Comparison of ENCODE assay signal across 15 mouse cellular contexts in the genomic region with DNA sequence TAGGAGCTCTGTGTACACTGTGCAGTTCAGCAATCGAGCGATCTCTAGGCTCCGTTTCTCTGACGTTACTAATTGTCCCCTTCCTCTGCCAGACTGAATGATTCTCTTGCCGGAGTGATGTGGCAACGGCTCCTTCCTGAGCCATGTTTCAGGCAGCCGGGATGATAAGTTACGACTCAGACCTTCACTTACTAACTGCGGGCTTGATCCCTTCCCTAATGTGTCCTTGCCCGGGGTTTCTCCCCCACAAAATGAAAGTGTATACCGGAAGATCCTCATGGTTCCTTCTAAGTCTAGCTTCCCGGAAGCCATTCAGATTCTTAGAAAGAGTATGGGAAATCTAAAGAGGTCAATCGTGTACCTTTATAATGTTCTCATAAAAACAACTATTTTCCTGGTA. TPM values are rescaled to one million over a fixed set of nuclear protein-coding genes. Genes with fewer than 3 reads are reported as not detected.
A peak's percentile ranks its signal among the peaks of the same experiment; 100 is the strongest.
DNase-seq lines count a peak whose midpoint lies in the region; ATAC-seq and TF ChIP-seq lines count a peak whose summit lies in the region.
"Had no signal": no experiment of that assay in that cellular context is flagged by ENCODE, and none has a peak within 500 bp of the region (broad histone marks: within the 10 kb centered on the region; RNA-seq: fewer than 3 reads in every experiment).

No protein-coding gene starts in this region.

- intact Hi-C loops in gastrocnemius, adult 2 months (cut with DNase I), result no loop called here

- H3K27me3 ChIP-seq in lung, embryonic 14.5 days (ENCODE audit: insufficient read depth, low read length), result no peaks in the 10 kb centered on the region
- no peaks in the 10 kb centered on the region for H3K27me3 ChIP-seq in embryonic facial prominence, embryonic 11.5 days (ENCODE audit: control insufficient read depth, insufficient read depth, low read length)
- H3K27me3 ChIP-seq: kidney, embryonic 15.5 days had no signal

- no peaks in the 10 kb centered on the region for H3K9me3 ChIP-seq in lung, embryonic 14.5 days (ENCODE audit: low read depth, low read length)
- H3K9me3 ChIP-seq in embryonic facial prominence, embryonic 11.5 days (replicated peaks; ENCODE audit: control insufficient read depth, low read length), result no peaks in the 10 kb centered on the region
- H3K9me3 ChIP-seq: kidney, embryonic 15.5 days had no signal

- 0 out of 2 replicates have a peak overlapping the region, but pooled peaks have one; percentile 7 for H3K4me3 ChIP-seq in gastrocnemius, adult 2 months
- no peak overlapping the region for H3K4me3 ChIP-seq in lung, embryonic 14.5 days (ENCODE audit: low read depth, low read length)
- H3K4me3 ChIP-seq in embryonic facial prominence, embryonic 11.5 days (ENCODE audit: low read depth, low read length), result no peak overlapping the region
- H3K4me3 ChIP-seq: kidney, embryonic 15.5 days had no signal

- DNase-seq in gastrocnemius, adult 2 months, result no peak
- no peak for DNase-seq in gastrocnemius, adult 8-10 months (ENCODE audit: low spot score in 2 of 2)
- peak; percentile 8 for DNase-seq in lung, embryonic 14.5 days
- no peak for DNase-seq in lung, postnatal 4 days
- no peak for DNase-seq in embryonic facial prominence, embryonic 11.5 days (ENCODE audit: low spot score)
- no peak for DNase-seq in cerebellum, adult 8-10 months
- DNase-seq in frontal cortex, postnatal 36 days (ENCODE audit: low spot score in 2 of 2), result no peak
- DNase-seq: cerebellum, adult 9-10 months; spleen, adult 18-20 months; thymus, adult 2 months had no signal

- H3K4me1 ChIP-seq in lung, embryonic 14.5 days (ENCODE audit: insufficient read depth), result no peaks in the 10 kb centered on the region
- no peaks in the 10 kb centered on the region for H3K4me1 ChIP-seq in embryonic facial prominence, embryonic 11.5 days (ENCODE audit: control insufficient read depth, insufficient read depth, low read length)
- H3K4me1 ChIP-seq: kidney, embryonic 15.5 days had no signal

- peak overlapping the region; percentile 39; the same call in 1 of the 2 replicates for H3K4me2 ChIP-seq in lung, embryonic 14.5 days
- H3K4me2 ChIP-seq in embryonic facial prominence, embryonic 11.5 days (ENCODE audit: low read depth, low read length), result no peak overlapping the region
- H3K4me2 ChIP-seq: kidney, embryonic 15.5 days; liver, embryonic 11.5 days had no signal

- no peak for TF ChIP-seq CTCF in gastrocnemius, adult 2 months (IDR thresholded peaks at IDR 0.05)
- no peak for TF ChIP-seq CTCF in lung, embryonic 14.5 days (IDR thresholded peaks at IDR 0.05; ENCODE audit: low read depth)

- 55% methylated on average over 13 of the region's 13 CpGs for WGBS in lung, embryonic 14.5 days
- 57% methylated on average over 13 of the region's 13 CpGs for WGBS in embryonic facial prominence, embryonic 11.5 days

- H3K27ac ChIP-seq in gastrocnemius, adult 2 months, result no peak overlapping the region
- no peak overlapping the region for H3K27ac ChIP-seq in lung, embryonic 14.5 days (ENCODE audit: low read depth)
- 0 out of 2 replicates have a peak overlapping the region, but pooled peaks have one; percentile 20 for H3K27ac ChIP-seq in embryonic facial prominence, embryonic 11.5 days (replicated peaks; ENCODE audit: low read depth, low read length)
- H3K27ac ChIP-seq: kidney, embryonic 15.5 days had no signal

- H3K9ac ChIP-seq in lung, embryonic 14.5 days, result no peak overlapping the region
- H3K9ac ChIP-seq in embryonic facial prominence, embryonic 11.5 days (replicated peaks; ENCODE audit: low read length), result no peak overlapping the region
- H3K9ac ChIP-seq: kidney, embryonic 15.5 days had no signal

- no peak for ATAC-seq in lung, embryonic 14.5 days (ENCODE audit: insufficient read depth)
- ATAC-seq in embryonic facial prominence, embryonic 11.5 days (replicated peaks; ENCODE audit: insufficient number of reproducible peaks, low FRiP score, low TSS enrichment, low read depth), result no peak
- ATAC-seq in megakaryocyte progenitor cell, adult 5-6 weeks (replicated peaks; ENCODE audit: poor library complexity), result peak; percentile 23; the same call in 1 of the 2 replicates
- ATAC-seq: midbrain, embryonic 16.5 days had no signal

- no peaks in the 10 kb centered on the region for H3K36me3 ChIP-seq in lung, embryonic 14.5 days (ENCODE audit: insufficient read depth)
- no peaks in the 10 kb centered on the region for H3K36me3 ChIP-seq in embryonic facial prominence, embryonic 11.5 days (replicated peaks; ENCODE audit: control insufficient read depth, insufficient read depth, low read depth, low read length)
- H3K36me3 ChIP-seq: kidney, embryonic 15.5 days had no signal

RNA-seq across cellular contexts. Expression of a gene that starts 41.4 kb away (rescaled TPM):
- total RNA-seq in gastrocnemius, adult 2 months (2021), result 1,000 to 10,000 TPM; 2,736 to 3,418 TPM
- total RNA-seq in gastrocnemius, adult 8-10 months (2022), result 1,000 to 10,000 TPM; 2,862 to 3,030 (median 2,917) TPM
- polyA plus RNA-seq in lung, embryonic 14.5 days (2014; fragmentation: Nextera tagmentation; extraction: Ambion mirVana), result 431 and 432 TPM in 2 replicates
- 508 and 538 TPM in 2 replicates for polyA plus RNA-seq in embryonic facial prominence, embryonic 11.5 days (2014; fragmentation: Nextera tagmentation; extraction: Ambion mirVana)
- total RNA-seq in megakaryocyte progenitor cell, adult 5-6 weeks (2015), result 87.5 and 94.7 TPM in 2 replicates
- total RNA-seq in megakaryocyte progenitor cell, adult 5-6 weeks (2017), result 157 and 166 TPM in 2 replicates

RNA-seq across cellular contexts. Expression of a gene that starts 42.0 kb away (rescaled TPM):
- total RNA-seq in gastrocnemius, adult 2 months (2021), result 1 to 10 TPM in 1 of 2 experiments, under 1 TPM in 1; 0.82 to 1.6 TPM
- total RNA-seq in gastrocnemius, adult 8-10 months (2022), result 1 to 10 TPM in 2 of 4 experiments, under 1 TPM in 2; 0.75 to 1.7 (median 1.0) TPM
- not detected in 2 replicates for polyA plus RNA-seq in lung, embryonic 14.5 days (2014; fragmentation: Nextera tagmentation; extraction: Ambion mirVana)
- 0.88 and 1.9 TPM in 2 replicates for polyA plus RNA-seq in embryonic facial prominence, embryonic 11.5 days (2014; fragmentation: Nextera tagmentation; extraction: Ambion mirVana)
- not detected in 2 replicates for total RNA-seq in megakaryocyte progenitor cell, adult 5-6 weeks (2015)
- total RNA-seq in megakaryocyte progenitor cell, adult 5-6 weeks (2017), result not detected in 2 replicates
- total RNA-seq: layer of hippocampus, postnatal 25 days had no signal
- polyA plus RNA-seq: kidney, embryonic 15.5 days; liver, embryonic 11.5 days; thymus, adult 2 months had no signal

Comparison
In these comparisons a context has a peak if more than half of its experiments do, and no peak if none do; other contexts are left out.
1. RNA of a gene that starts 41.4 kb away (total RNA-seq): 2,736 to 3,418 TPM in gastrocnemius, adult 2 months and 2,862 to 3,030 TPM in gastrocnemius, adult 8-10 months; 87.5 to 166 TPM in megakaryocyte progenitor cell, adult 5-6 weeks; every median in the first group is over 10 times any median in the second.